Mouse (Mus musculus): ENCODE results near the gene Vamp4.

DNA sequence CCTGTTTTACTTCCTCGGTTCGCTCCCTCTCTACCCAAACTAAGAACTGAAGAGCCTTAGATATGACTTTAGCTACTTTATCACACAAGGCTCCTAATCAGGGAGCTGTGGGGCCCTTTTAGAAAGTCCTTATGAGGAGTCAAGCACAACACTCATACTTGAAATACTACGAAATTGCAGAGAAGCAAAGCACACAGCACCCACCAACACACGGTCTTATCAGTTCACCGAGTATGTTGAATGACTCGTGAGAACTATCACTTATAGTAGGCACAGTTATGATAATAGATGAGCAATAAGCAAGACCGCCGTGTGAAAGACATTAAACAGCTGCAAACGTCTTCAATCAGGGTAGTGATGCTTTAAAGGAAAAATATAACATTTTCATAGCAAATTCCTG is 17.4 kb upstream of the Vamp4 start:
- TF ChIP-seq EP300 (optimal IDR thresholded peaks at IDR 0.05) (no peak), CTCF (IDR thresholded peaks at IDR 0.05; ENCODE audit: low read depth) (no peak)

All from stomach, postnatal 0 days (tissue).